Mouse (Mus musculus) testis, adult 2 months (tissue): Measurements from ENCODE around the gene Ube2d2b. TPM values are rescaled to one million over a fixed set of nuclear protein-coding genes. Genes with fewer than 3 reads are reported as not detected.

Experiments
- H3K27ac ChIP-seq: fragments of 200-500 bp; 2 replicates; pipeline ENCODE4 v1.5.1; 2012; ENCODE audit warnings: low read depth, low read length; ENCODE audit not compliant: control insufficient read depth, insufficient read depth
- H3K27me3 ChIP-seq: fragments of 200-500 bp; 2 replicates; pipeline ENCODE4 v1.6.1; 2012; ENCODE audit warnings: mild to moderate bottlenecking, low read length, moderate library complexity; ENCODE audit not compliant: control insufficient read depth, insufficient read depth
- H3K36me3 ChIP-seq: fragments of 200-500 bp; 2 replicates; pipeline ENCODE4 v1.6.1; 2012; ENCODE audit warnings: mild to moderate bottlenecking, low read length; ENCODE audit not compliant: control insufficient read depth, insufficient read depth
- H3K4me1 ChIP-seq: fragments of 200-500 bp; 2 replicates; pipeline ENCODE4 v1.6.1; 2012; ENCODE audit warnings: low read length; ENCODE audit not compliant: control insufficient read depth, insufficient read depth
- H3K4me3 ChIP-seq: fragments of 200-500 bp; 2 replicates; pipeline ENCODE4 v1.5.1; 2012; ENCODE audit warnings: low read depth, mild to moderate bottlenecking, low read length, moderate library complexity, mixed read lengths; ENCODE audit not compliant: control insufficient read depth
- CTCF ChIP-seq: fragments of 200-500 bp; IDR thresholded peaks from 2 replicates; pipeline ENCODE4 v1.5.1; 2012; ENCODE audit warnings: low read depth, mild to moderate bottlenecking, inconsistent platforms, low read length, moderate library complexity; ENCODE audit not compliant: control insufficient read depth, insufficient read depth, insufficient replicate concordance
- POLR2A ChIP-seq: fragments of 200-500 bp; IDR thresholded peaks from 2 replicates; pipeline ENCODE4 v1.6.1; 2012; ENCODE audit warnings: low read depth, mild to moderate bottlenecking, inconsistent platforms, low read length, moderate library complexity; ENCODE audit not compliant: control insufficient read depth
- polyA plus RNA-seq: library from polyadenylated mRNA; depleted of rRNA; stranded (reverse); fragments of >200 nt; gene quantifications from 2 replicates; pipeline ENCODE4 v1.2.3, GENCODE M21; 2012

Gene Ube2d2b
- polyA plus RNA-seq, 1 experiment: 282 TPM

GRCm38 (mm10) chr5:107834287-107834686 lies 4.4 kb downstream of the Ube2d2b start:
- Histone ChIP-seq H3K4me1 (no peaks in the 10 kb centered on the region), H3K36me3 (no peaks in the 10 kb centered on the region), H3K4me3 (no peak overlapping the region; the same call in 1 of the 2 replicates), H3K27me3 (no peaks in the 10 kb centered on the region), H3K27ac (no peak overlapping the region)
- no peak for TF ChIP-seq POLR2A
- no peak for TF ChIP-seq CTCF

DNA sequence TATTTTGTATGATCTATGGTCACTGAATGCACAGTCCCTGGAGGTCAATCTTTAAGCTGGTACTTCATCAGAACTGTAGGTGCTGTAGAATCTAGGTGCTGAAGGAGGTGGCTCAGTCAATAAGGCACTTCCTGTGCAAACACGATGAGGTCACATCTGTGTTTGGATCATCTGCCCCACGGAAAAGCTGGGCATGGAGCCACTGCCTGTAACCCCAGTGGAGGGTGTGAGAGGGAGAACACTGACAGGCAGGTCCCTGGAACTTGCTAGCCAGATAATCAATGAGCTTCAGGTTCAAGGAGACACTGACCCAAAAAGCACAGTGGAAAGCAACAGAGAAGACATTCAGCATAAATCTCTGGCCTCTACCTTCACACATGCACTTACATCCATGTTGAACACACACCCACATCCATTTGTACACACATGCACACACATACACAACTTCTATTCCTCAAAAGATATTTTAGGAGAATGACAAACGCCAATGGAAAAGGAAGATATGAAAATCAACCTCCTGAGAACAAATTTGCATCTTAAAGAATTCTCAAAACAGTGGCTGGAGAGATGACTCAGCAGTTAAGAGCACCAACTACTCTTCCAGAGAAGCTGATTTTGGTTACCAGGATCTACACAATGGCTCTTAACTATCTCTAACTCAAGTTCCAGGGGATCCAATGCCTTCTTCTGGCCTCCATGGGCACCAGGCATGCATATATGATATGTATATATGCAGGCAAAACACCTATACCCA lies 9.2 kb downstream of the Ube2d2b start:
- no peak for TF ChIP-seq POLR2A
- TF ChIP-seq CTCF: no peak
- no peaks in the 10 kb centered on the region for H3K36me3 ChIP-seq
- H3K27me3 ChIP-seq: no peaks in the 10 kb centered on the region
- no peak overlapping the region for H3K4me3 ChIP-seq
- H3K27ac ChIP-seq: peak overlapping the region; percentile 21; the same call in 1 of the 2 replicates
- no peaks in the 10 kb centered on the region for H3K4me1 ChIP-seq

GRCm38 (mm10) chr5:107840549-107841238 lies 10.8 kb downstream of the Ube2d2b start:
- no peaks in the 10 kb centered on the region for H3K27me3 ChIP-seq
- no peak overlapping the region for H3K27ac ChIP-seq
- H3K4me1 ChIP-seq: no peaks in the 10 kb centered on the region
- TF ChIP-seq POLR2A (no peak), CTCF (no peak)
- no peak overlapping the region for H3K4me3 ChIP-seq
- H3K36me3 ChIP-seq: no peaks in the 10 kb centered on the region

DNA sequence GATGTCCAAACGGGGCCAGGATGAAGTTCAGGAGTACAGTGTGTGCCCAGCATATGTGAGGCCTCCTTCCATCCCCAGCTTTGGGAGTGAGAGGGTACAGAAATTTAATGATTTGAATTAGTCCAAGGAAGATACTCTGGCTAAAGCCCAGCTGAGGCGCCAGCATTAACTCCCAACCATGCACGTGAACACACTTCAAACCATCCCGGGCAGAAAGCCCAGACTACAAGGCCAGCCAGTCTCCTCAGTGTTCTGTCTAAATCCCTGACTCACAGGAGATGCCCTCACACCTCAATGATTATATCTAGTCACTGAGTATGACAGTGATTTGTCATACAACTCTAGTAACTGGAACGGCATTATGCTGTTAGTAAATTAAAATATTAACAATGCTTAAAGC lies 17.4 kb downstream of the Ube2d2b start:
- no peak overlapping the region for H3K27ac ChIP-seq
- TF ChIP-seq CTCF (no peak), POLR2A (no peak)
- no peaks in the 10 kb centered on the region for H3K27me3 ChIP-seq
- no peak overlapping the region for H3K4me3 ChIP-seq
- H3K36me3 ChIP-seq: no peaks in the 10 kb centered on the region
- H3K4me1 ChIP-seq: no peaks in the 10 kb centered on the region

GRCm38 (mm10) chr5:107847817-107848216 lies 17.9 kb downstream of the Ube2d2b start:
- Histone ChIP-seq H3K36me3 (no peaks in the 10 kb centered on the region), H3K27ac (no peak overlapping the region), H3K4me1 (no peaks in the 10 kb centered on the region), H3K27me3 (no peaks in the 10 kb centered on the region), H3K4me3 (no peak overlapping the region)
- no peak for TF ChIP-seq POLR2A
- TF ChIP-seq CTCF: no peak

- Histone ChIP-seq H3K36me3 (no peaks in the 10 kb centered on the region), H3K4me3 (no peak overlapping the region), H3K27ac (no peak overlapping the region), H3K4me1 (no peaks in the 10 kb centered on the region), H3K27me3 (no peaks in the 10 kb centered on the region)
- no peak for TF ChIP-seq CTCF
Observed at GRCm38 (mm10) chr5:107848964-107849363, 19.1 kb downstream of the Ube2d2b start.

- Histone ChIP-seq H3K27me3 (no peaks in the 10 kb centered on the region), H3K36me3 (no peaks in the 10 kb centered on the region), H3K4me3 (no peak overlapping the region), H3K4me1 (no peaks in the 10 kb centered on the region), H3K27ac (no peak overlapping the region)
- no peak for TF ChIP-seq CTCF
- no peak for TF ChIP-seq POLR2A
Observed at GRCm38 (mm10) chr5:107853807-107854206, 23.9 kb downstream of the Ube2d2b start.
